1 mouse cellular context compared by ENCODE assay signal in genomic region chr17:8310838-8311614, GRCm38 (mm10).
TF ChIP-seq lines count a peak whose summit lies in the region.

TSS of gene Sft2d1 (plus strand) at chr17:8311102.

TF ChIP-seq in CH12.LX, 34 proteins besides CTCF, POLR2A, EP300 and RAD21 (continued from another document):
- TF ChIP-seq SIN3A (IDR thresholded peaks at IDR 0.05; ENCODE audit: low read length): peak; percentile 96
- no peak for TF ChIP-seq CHD1 (IDR thresholded peaks at IDR 0.05; ENCODE audit: low read depth, low read length)
- 0 out of 2 replicates have a peak, but pooled peaks have one; percentile 27 for TF ChIP-seq MEF2A (IDR thresholded peaks at IDR 0.05; ENCODE audit: borderline replicate concordance, low read depth, low read length)
